Mouse (Mus musculus): ENCODE measurements around the gene Aifm2. TPM values are rescaled to one million over a fixed set of nuclear protein-coding genes. Genes with fewer than 3 reads are reported as not detected.

Aifm2 gene
- 8.2 and 11.8 TPM in 2 replicates for polyA plus RNA-seq (2016; fragmentation: Nextera tagmentation; extraction: Ambion mirVana)

GRCm38 (mm10) chr10:61714771-61715461 is at the start of gene Aifm2:
Gene Aifm2 (plus strand): TSS chr10:61715263.
- H3K36me3 ChIP-seq (replicated peaks): no peaks in the 10 kb centered on the region
- H3K27me3 ChIP-seq (replicated peaks; ENCODE audit: low read depth, poor library complexity, severe bottlenecking): peaks cover 37% of the 10 kb centered on the region
- peaks cover 18% of the 10 kb centered on the region for H3K4me1 ChIP-seq
- H3K27ac ChIP-seq (replicated peaks): peak within 1 kb of the TSS; percentile 57
- peak within 1 kb of the TSS; percentile 75 for H3K4me3 ChIP-seq
- peak; percentile 89 for DNase-seq (ENCODE audit: low spot score)
- WGBS: 14% methylated on average over 36 of the region's 36 CpGs
- no peaks in the 10 kb centered on the region for H3K9me3 ChIP-seq

- H3K36me3 ChIP-seq (replicated peaks): peaks cover 99% of the 10 kb centered on the region
Measured at GRCm38 (mm10) chr10:61665651-61666050, 49.4 kb upstream of the Aifm2 start.

GRCm38 (mm10) chr10:61669289-61669688 is 45.8 kb upstream of the Aifm2 start:
- H3K27ac ChIP-seq (replicated peaks): no peak overlapping the region
- H3K36me3 ChIP-seq (replicated peaks): peaks cover 98% of the 10 kb centered on the region
- no peak for DNase-seq (ENCODE audit: low spot score)
- H3K4me3 ChIP-seq: no peak overlapping the region
- 92% methylated on average over 7 of the region's 7 CpGs for WGBS
- H3K27me3 ChIP-seq (replicated peaks; ENCODE audit: low read depth, poor library complexity, severe bottlenecking): no peaks in the 10 kb centered on the region
- no peaks in the 10 kb centered on the region for H3K4me1 ChIP-seq
- no peaks in the 10 kb centered on the region for H3K9me3 ChIP-seq

More at GRCm38 (mm10) chr10:61665651-61666050, 49.4 kb upstream of the Aifm2 start:
- 95% methylated on average over 3 of the region's 3 CpGs for WGBS
- no peaks in the 10 kb centered on the region for H3K4me1 ChIP-seq
- H3K4me3 ChIP-seq: no peak overlapping the region
- no peaks in the 10 kb centered on the region for H3K9me3 ChIP-seq
- no peaks in the 10 kb centered on the region for H3K27me3 ChIP-seq (replicated peaks; ENCODE audit: low read depth, poor library complexity, severe bottlenecking)
- H3K27ac ChIP-seq (replicated peaks): no peak overlapping the region
- DNase-seq (ENCODE audit: low spot score): no peak

- Histone ChIP-seq H3K27me3 (replicated peaks; ENCODE audit: low read depth, poor library complexity, severe bottlenecking) (no peaks in the 10 kb centered on the region), H3K27ac (replicated peaks) (no peak overlapping the region), H3K36me3 (replicated peaks) (peaks cover 98% of the 10 kb centered on the region), H3K9me3 (no peaks in the 10 kb centered on the region), H3K4me3 (no peak overlapping the region), H3K4me1 (no peaks in the 10 kb centered on the region)
- DNase-seq (ENCODE audit: low spot score): no peak
Measured at GRCm38 (mm10) chr10:61669896-61670295, 45.2 kb upstream of the Aifm2 start.

- WGBS: 92% methylated on average over 3 of the region's 3 CpGs
- H3K27me3 ChIP-seq (replicated peaks; ENCODE audit: low read depth, poor library complexity, severe bottlenecking): no peaks in the 10 kb centered on the region
- H3K9me3 ChIP-seq: no peaks in the 10 kb centered on the region
- DNase-seq (ENCODE audit: low spot score): no peak
- H3K4me3 ChIP-seq: no peak overlapping the region
- no peak overlapping the region for H3K27ac ChIP-seq (replicated peaks)
- H3K36me3 ChIP-seq (replicated peaks): peaks cover 96% of the 10 kb centered on the region
- H3K4me1 ChIP-seq: no peaks in the 10 kb centered on the region
Measured at GRCm38 (mm10) chr10:61670758-61671157, 44.3 kb upstream of the Aifm2 start.

- Histone ChIP-seq H3K9me3 (no peaks in the 10 kb centered on the region), H3K4me3 (no peak overlapping the region), H3K36me3 (replicated peaks) (peaks cover 50% of the 10 kb centered on the region), H3K27ac (replicated peaks) (no peak overlapping the region), H3K4me1 (peaks cover 12% of the 10 kb centered on the region), H3K27me3 (replicated peaks; ENCODE audit: low read depth, poor library complexity, severe bottlenecking) (no peaks in the 10 kb centered on the region)
- DNase-seq (ENCODE audit: low spot score): no peak
- 79% methylated on average over 3 of the region's 3 CpGs for WGBS
Measured at GRCm38 (mm10) chr10:61675935-61676334, 39.1 kb upstream of the Aifm2 start.

GRCm38 (mm10) chr10:61679545-61679944 is 35.5 kb upstream of the Aifm2 start:
- Histone ChIP-seq H3K4me1 (peaks cover 21% of the 10 kb centered on the region), H3K36me3 (replicated peaks) (peaks cover 22% of the 10 kb centered on the region), H3K9me3 (no peaks in the 10 kb centered on the region), H3K27ac (replicated peaks) (peak overlapping the region; percentile 93), H3K27me3 (replicated peaks; ENCODE audit: low read depth, poor library complexity, severe bottlenecking) (no peaks in the 10 kb centered on the region), H3K4me3 (peak overlapping the region; percentile 91)
- 40% methylated on average over 9 of the region's 9 CpGs for WGBS
- no peak for DNase-seq (ENCODE audit: low spot score)

GRCm38 (mm10) chr10:61680015-61680913 is 34.8 kb upstream of the Aifm2 start, which contains the start of gene Sar1a:
Gene Sar1a (plus strand): TSS chr10:61680299.
- DNase-seq (ENCODE audit: low spot score): peak; percentile 100
- Histone ChIP-seq H3K4me3 (peak within 1 kb of the TSS; percentile 91), H3K27ac (replicated peaks) (peak within 1 kb of the TSS; percentile 93), H3K4me1 (peaks cover 21% of the 10 kb centered on the region), H3K9me3 (no peaks in the 10 kb centered on the region), H3K36me3 (replicated peaks) (peaks cover 22% of the 10 kb centered on the region), H3K27me3 (replicated peaks; ENCODE audit: low read depth, poor library complexity, severe bottlenecking) (no peaks in the 10 kb centered on the region)
- under 1% methylated on average over 84 of the region's 84 CpGs for WGBS

- H3K9me3 ChIP-seq: no peaks in the 10 kb centered on the region
- no peak overlapping the region for H3K27ac ChIP-seq (replicated peaks)
- no peaks in the 10 kb centered on the region for H3K27me3 ChIP-seq (replicated peaks; ENCODE audit: low read depth, poor library complexity, severe bottlenecking)
- H3K36me3 ChIP-seq (replicated peaks): peaks cover 97% of the 10 kb centered on the region
- WGBS: 91% methylated on average over 8 of the region's 8 CpGs
- no peaks in the 10 kb centered on the region for H3K4me1 ChIP-seq
- no peak for DNase-seq (ENCODE audit: low spot score)
- H3K4me3 ChIP-seq: no peak overlapping the region
Measured at GRCm38 (mm10) chr10:61689405-61689804, 25.7 kb upstream of the Aifm2 start.

- Histone ChIP-seq H3K27ac (replicated peaks) (no peak overlapping the region), H3K4me3 (no peak overlapping the region), H3K36me3 (replicated peaks) (peaks cover 68% of the 10 kb centered on the region), H3K27me3 (replicated peaks; ENCODE audit: low read depth, poor library complexity, severe bottlenecking) (no peaks in the 10 kb centered on the region), H3K4me1 (peaks cover 24% of the 10 kb centered on the region), H3K9me3 (no peaks in the 10 kb centered on the region)
- DNase-seq (ENCODE audit: low spot score): no peak
- WGBS: 73% methylated on average over 4 of the region's 4 CpGs
Measured at GRCm38 (mm10) chr10:61693563-61693962, 21.5 kb upstream of the Aifm2 start.

GRCm38 (mm10) chr10:61694870-61695670 is 20.0 kb upstream of the Aifm2 start, which contains the start of gene Tysnd1:
Gene Tysnd1 (plus strand): TSS chr10:61695514.
- peaks cover 64% of the 10 kb centered on the region for H3K36me3 ChIP-seq (replicated peaks)
- H3K4me1 ChIP-seq: peaks cover 24% of the 10 kb centered on the region
- H3K9me3 ChIP-seq: no peaks in the 10 kb centered on the region
- peak; percentile 95 for DNase-seq (ENCODE audit: low spot score)
- H3K4me3 ChIP-seq: peak within 1 kb of the TSS; percentile 99
- under 1% methylated on average over 42 of the region's 42 CpGs for WGBS
- H3K27me3 ChIP-seq (replicated peaks; ENCODE audit: low read depth, poor library complexity, severe bottlenecking): no peaks in the 10 kb centered on the region
- H3K27ac ChIP-seq (replicated peaks): peak within 1 kb of the TSS; percentile 75
